Mouse (Mus musculus): ENCODE measurements around the gene Casp8ap2. TPM values are rescaled to one million over a fixed set of nuclear protein-coding genes. Genes with fewer than 3 reads are reported as not detected.

The Casp8ap2 gene
- polyA plus RNA-seq, 1 experiment from 2014 or later: 57.7 TPM

Other genes with a start within 250 kb of the Casp8ap2 start
- not detected in 2 replicates for gene Gja10, start 12.7 kb upstream of the Casp8ap2 start, polyA plus RNA-seq (2015; fragmentation: Nextera tagmentation; extraction: Ambion mirVana)
- 12.1 and 15.6 TPM in 2 replicates for gene Mdn1, start 41.7 kb downstream of the Casp8ap2 start, polyA plus RNA-seq (2015; fragmentation: Nextera tagmentation; extraction: Ambion mirVana)
- gene Lyrm2, start 184.8 kb downstream of the Casp8ap2 start, polyA plus RNA-seq (2015; fragmentation: Nextera tagmentation; extraction: Ambion mirVana): 99.7 and 110 TPM in 2 replicates

All from kidney, embryonic 16.5 days (tissue).